In genomic region chr2:168990061-168990753, GRCm38 (mm10) we compare ENCODE assay signal across 8 mouse cellular contexts. TPM values are rescaled to one million over a fixed set of nuclear protein-coding genes. Genes with fewer than 3 reads are reported as not detected.
A peak's percentile ranks its signal among the peaks of the same experiment; 100 is the strongest.
DNase-seq lines count a peak whose midpoint lies in the region; ATAC-seq and TF ChIP-seq lines count a peak whose summit lies in the region.

No protein-coding gene starts in this region.

- TF ChIP-seq CTCF in G1E (IDR thresholded peaks at IDR 0.05; ENCODE audit: low read depth, low read length) = 0 out of 2 replicates have a peak, but pooled peaks have one; percentile 4

- H3K9me3 ChIP-seq in kidney, embryonic 15.5 days (replicated peaks) = no peaks in the 10 kb centered on the region; the same call in 1 of the 2 replicates
- peaks cover 52% of the 10 kb centered on the region for H3K9me3 ChIP-seq in G1E (replicated peaks)
- H3K9me3 ChIP-seq in midbrain, embryonic 11.5 days (ENCODE audit: control insufficient read depth, low read length) = no peaks in the 10 kb centered on the region

- no peak overlapping the region for H3K4me3 ChIP-seq in kidney, embryonic 15.5 days (replicated peaks)
- no peak overlapping the region for H3K4me3 ChIP-seq in G1E (ENCODE audit: low read depth, low read length)
- no peak overlapping the region for H3K4me3 ChIP-seq in midbrain, embryonic 11.5 days (ENCODE audit: low read depth, low read length)

- no peak for ATAC-seq in kidney, embryonic 15.5 days (replicated peaks; ENCODE audit: low FRiP score)
- ATAC-seq in G1E (ENCODE audit: extremely low read depth, insufficient number of reproducible peaks, low FRiP score, poor library complexity, severe bottlenecking) = no peak
- ATAC-seq in midbrain, embryonic 11.5 days (ENCODE audit: low FRiP score) = no peak
- ATAC-seq in erythroid progenitor cell, adult 5-6 weeks (replicated peaks; ENCODE audit: low FRiP score, poor library complexity, severe bottlenecking) = no peak

- no peak overlapping the region for H3K9ac ChIP-seq in kidney, embryonic 15.5 days
- H3K9ac ChIP-seq in midbrain, embryonic 11.5 days (ENCODE audit: low read length) = no peak overlapping the region

- no peaks in the 10 kb centered on the region for H3K36me3 ChIP-seq in kidney, embryonic 15.5 days
- H3K36me3 ChIP-seq in G1E (replicated peaks) = no peaks in the 10 kb centered on the region
- no peaks in the 10 kb centered on the region for H3K36me3 ChIP-seq in midbrain, embryonic 11.5 days (ENCODE audit: control insufficient read depth, insufficient read depth, low read length)

- H3K27ac ChIP-seq in kidney, embryonic 15.5 days = no peak overlapping the region
- H3K27ac ChIP-seq in midbrain, embryonic 11.5 days (ENCODE audit: low read depth, low read length) = no peak overlapping the region

- H3K4me2 ChIP-seq in kidney, embryonic 15.5 days = no peak overlapping the region
- H3K4me2 ChIP-seq in midbrain, embryonic 11.5 days = no peak overlapping the region

- peaks cover 17% of the 10 kb centered on the region; the same call in 1 of the 2 replicates for H3K4me1 ChIP-seq in kidney, embryonic 15.5 days
- H3K4me1 ChIP-seq in G1E (ENCODE audit: insufficient read depth, low read depth, low read length) = no peaks in the 10 kb centered on the region
- no peaks in the 10 kb centered on the region for H3K4me1 ChIP-seq in midbrain, embryonic 11.5 days (ENCODE audit: control insufficient read depth, insufficient read depth, low read length)

- WGBS in kidney, embryonic 15.5 days = 53% methylated on average over 13 of the region's 13 CpGs
- 54% methylated on average over 13 of the region's 13 CpGs for WGBS in midbrain, embryonic 11.5 days

- peak; percentile 32 for DNase-seq in kidney, postnatal 14 days
- no peak for DNase-seq in G1E (ENCODE audit: low spot score)
- peak; percentile 79 for DNase-seq in embryo, embryonic 10.5 days (ENCODE audit: low spot score)
- peak; percentile 90 for DNase-seq in midbrain, embryonic 11.5 days (ENCODE audit: low spot score, missing footprints)
- no peak for DNase-seq in testis, postnatal 14 days (ENCODE audit: low spot score)
- no peak for DNase-seq in right cerebral cortex, postnatal 4 days

- H3K27me3 ChIP-seq in kidney, embryonic 15.5 days = no peaks in the 10 kb centered on the region
- H3K27me3 ChIP-seq in G1E (ENCODE audit: insufficient read depth, low read length) = no peaks in the 10 kb centered on the region
- H3K27me3 ChIP-seq in midbrain, embryonic 11.5 days (ENCODE audit: control insufficient read depth, insufficient read depth, low read length) = no peaks in the 10 kb centered on the region

RNA-seq across cellular contexts. Expression of gene Zfp64, which starts 34.8 kb away (rescaled TPM):
- 26.4 and 27.8 TPM in 2 replicates for polyA plus RNA-seq in kidney, embryonic 15.5 days (2015; fragmentation: Nextera tagmentation; extraction: Ambion mirVana)
- 65.2 and 66.2 TPM in 2 replicates for total RNA-seq in G1E (2014; fragmentation: Nextera tagmentation)
- total RNA-seq in G1E (2017) = 37.4 and 39.8 TPM in 2 replicates
- polyA plus RNA-seq in G1E (2012) = 98.5 and 110 TPM in 2 replicates
- 35.6 and 39.4 TPM in 2 replicates for polyA plus RNA-seq in midbrain, embryonic 11.5 days (2014; fragmentation: Nextera tagmentation; extraction: Ambion mirVana)
- 2.9 and 11.2 TPM in 2 replicates for total RNA-seq in erythroid progenitor cell, adult 5-6 weeks (2015; ENCODE audit: low replicate concordance)
- 2.2 and 8.5 TPM in 2 replicates for total RNA-seq in erythroid progenitor cell, adult 5-6 weeks (2017; ENCODE audit: low replicate concordance)

Comparison
In these comparisons a context has a peak if more than half of its experiments do, and no peak if none do; other contexts are left out.
1. DNase-seq: peak in kidney, postnatal 14 days (single experiment), embryo, embryonic 10.5 days (single experiment) and midbrain, embryonic 11.5 days (single experiment); none in G1E (single experiment), testis, postnatal 14 days (single experiment) and right cerebral cortex, postnatal 4 days (single experiment).